Mouse (Mus musculus) heart, embryonic 11.5 days (tissue): ENCODE data around the gene Hexdc. TPM values are rescaled to one million over a fixed set of nuclear protein-coding genes. Genes with fewer than 3 reads are reported as not detected.

Experiments
- ATAC-seq: fragments of 200-750 bp; cut with Nextera tagmentation; replicated peaks from 2 replicates; pipeline ENCODE4 v1.8.0; 2017; ENCODE audit warnings: moderate library complexity; ENCODE audit not compliant: insufficient number of reproducible peaks, low FRiP score, low TSS enrichment
- H3K27ac ChIP-seq: fragments of 300-500 bp; sonication (generic); 2 replicates; pipeline ENCODE4 v1.5.1; 2014; ENCODE audit warnings: mild to moderate bottlenecking, low read depth, low read length
- H3K27me3 ChIP-seq: fragments of 300-500 bp; sonication (generic); 2 replicates; pipeline ENCODE4 v1.6.1; 2014; ENCODE audit warnings: mild to moderate bottlenecking, low read length, mixed read lengths; ENCODE audit not compliant: control insufficient read depth, insufficient read depth
- H3K36me3 ChIP-seq: fragments of 300-500 bp; sonication (generic); 2 replicates; pipeline ENCODE4 v1.6.1; 2014; ENCODE audit warnings: mild to moderate bottlenecking, low read length, moderate library complexity, mixed read lengths; ENCODE audit not compliant: control insufficient read depth, insufficient read depth
- H3K4me1 ChIP-seq: fragments of 300-500 bp; sonication (generic); 2 replicates; pipeline ENCODE4 v1.6.1; 2014; ENCODE audit warnings: low read length; ENCODE audit not compliant: control insufficient read depth, insufficient read depth
- H3K4me2 ChIP-seq: fragments of 300-500 bp; sonication (generic); 2 replicates; pipeline ENCODE4 v1.6.1; 2014; ENCODE audit warnings: mild to moderate bottlenecking, moderate library complexity
- H3K4me3 ChIP-seq: fragments of 300-500 bp; sonication (generic); 2 replicates; pipeline ENCODE4 v1.5.1; 2014; ENCODE audit warnings: low read depth, low read length
- H3K9ac ChIP-seq: fragments of 300-500 bp; sonication (generic); 2 replicates; pipeline ENCODE4 v1.6.1; 2014; ENCODE audit warnings: mild to moderate bottlenecking, low read depth, low read length, moderate library complexity
- H3K9me3 ChIP-seq: fragments of 300-500 bp; sonication (generic); replicated peaks from 2 replicates; pipeline ENCODE4 v1.6.1; 2016; ENCODE audit warnings: low read length; ENCODE audit not compliant: control insufficient read depth
- WGBS: fragments of 180-500 bp; shearing (Covaris S2); extraction: QIAGEN DNeasy Blood & Tissue Kit; methylation state at CpG from one replicate; pipeline ENCODE4 v1.1.7; 2014; ENCODE audit not compliant: insufficient replicate concordance; 5-methylcytosine and 5-hydroxymethylcytosine counted together
- polyA plus RNA-seq: library from polyadenylated mRNA; unstranded; fragments of >200 nt; fragmentation: Nextera tagmentation; extraction: Ambion mirVana; gene quantifications from 2 replicates; pipeline ENCODE4 v1.2.1, GENCODE M21; 2014

The Hexdc gene
- polyA plus RNA-seq, 1 experiment from 2014 or later: 6.2 TPM

GRCm38 (mm10) chr11:121203859-121204160, 423 bp upstream of the Hexdc start:
- Histone ChIP-seq H3K9me3 (no peaks in the 10 kb centered on the region), H3K9ac (0 out of 2 replicates have a peak overlapping the region, but pooled peaks have one; percentile 10), H3K4me2 (peak overlapping the region; percentile 75), H3K36me3 (no peaks in the 10 kb centered on the region), H3K27me3 (no peaks in the 10 kb centered on the region), H3K4me3 (peak overlapping the region; percentile 79), H3K27ac (no peak overlapping the region), H3K4me1 (peaks cover 5% of the 10 kb centered on the region)
- WGBS: 0% methylated on average over 5 of the region's 5 CpGs
- no peak for ATAC-seq

GRCm38 (mm10) chr11:121216831-121217230, 12.6 kb downstream of the Hexdc start:
- no peak overlapping the region for H3K4me3 ChIP-seq
- no peak for ATAC-seq
- no peaks in the 10 kb centered on the region for H3K9me3 ChIP-seq
- no peak overlapping the region for H3K4me2 ChIP-seq
- 91% methylated on average over 3 of the region's 3 CpGs for WGBS
- H3K36me3 ChIP-seq: peaks cover 8% of the 10 kb centered on the region
- no peak overlapping the region for H3K9ac ChIP-seq
- H3K4me1 ChIP-seq: no peaks in the 10 kb centered on the region
- no peak overlapping the region for H3K27ac ChIP-seq
- no peaks in the 10 kb centered on the region for H3K27me3 ChIP-seq

- no peak overlapping the region for H3K4me3 ChIP-seq
- no peak overlapping the region for H3K4me2 ChIP-seq
- no peaks in the 10 kb centered on the region for H3K27me3 ChIP-seq
- H3K9ac ChIP-seq: no peak overlapping the region
- no peaks in the 10 kb centered on the region for H3K9me3 ChIP-seq
- H3K27ac ChIP-seq: no peak overlapping the region
- peaks cover 32% of the 10 kb centered on the region for H3K36me3 ChIP-seq
- ATAC-seq: no peak
- no peaks in the 10 kb centered on the region for H3K4me1 ChIP-seq
- 85% methylated on average over 11 of the region's 11 CpGs for WGBS
Observed at GRCm38 (mm10) chr11:121219776-121220175, 15.5 kb downstream of the Hexdc start.

- 82% methylated on average over 5 of the region's 5 CpGs for WGBS
- Histone ChIP-seq H3K4me3 (no peak overlapping the region), H3K4me1 (no peaks in the 10 kb centered on the region), H3K4me2 (no peak overlapping the region), H3K27ac (no peak overlapping the region), H3K36me3 (peaks cover 36% of the 10 kb centered on the region), H3K9me3 (no peaks in the 10 kb centered on the region), H3K27me3 (no peaks in the 10 kb centered on the region), H3K9ac (no peak overlapping the region)
- no peak for ATAC-seq
Observed at GRCm38 (mm10) chr11:121220771-121221170, 16.5 kb downstream of the Hexdc start.

- H3K4me3 ChIP-seq: no peak overlapping the region
- 77% methylated on average over 6 of the region's 6 CpGs for WGBS
- no peak overlapping the region for H3K4me2 ChIP-seq
- H3K9me3 ChIP-seq: no peaks in the 10 kb centered on the region
- no peaks in the 10 kb centered on the region for H3K4me1 ChIP-seq
- H3K36me3 ChIP-seq: peaks cover 36% of the 10 kb centered on the region
- H3K9ac ChIP-seq: no peak overlapping the region
- no peak overlapping the region for H3K27ac ChIP-seq
- no peaks in the 10 kb centered on the region for H3K27me3 ChIP-seq
- no peak for ATAC-seq
Observed at GRCm38 (mm10) chr11:121221321-121222010, 17.2 kb downstream of the Hexdc start.

- Histone ChIP-seq H3K4me2 (peak overlapping the region; percentile 81), H3K27me3 (no peaks in the 10 kb centered on the region), H3K9ac (peak overlapping the region; percentile 82), H3K36me3 (peaks cover 15% of the 10 kb centered on the region), H3K27ac (peak overlapping the region; percentile 78), H3K4me1 (peaks cover 13% of the 10 kb centered on the region), H3K4me3 (peak overlapping the region; percentile 89), H3K9me3 (no peaks in the 10 kb centered on the region)
- no peak; the same call in 1 of the 2 replicates for ATAC-seq
- WGBS: 22% methylated on average over 21 of the region's 21 CpGs
Observed at GRCm38 (mm10) chr11:121228129-121229017, 24.1 kb downstream of the Hexdc start.

- Histone ChIP-seq H3K9me3 (no peaks in the 10 kb centered on the region), H3K9ac (peak within 1 kb of the TSS; percentile 82), H3K27me3 (no peaks in the 10 kb centered on the region), H3K36me3 (peaks cover 9% of the 10 kb centered on the region), H3K27ac (peak within 1 kb of the TSS; percentile 78), H3K4me2 (peak within 1 kb of the TSS; percentile 81), H3K4me3 (peak within 1 kb of the TSS; percentile 89), H3K4me1 (peaks cover 13% of the 10 kb centered on the region)
- ATAC-seq: peak; percentile 76
- under 1% methylated on average over 23 of the region's 23 CpGs for WGBS
Observed at GRCm38 (mm10) chr11:121229018-121229439, 24.8 kb downstream of the Hexdc start, which contains the start of gene Cybc1. Cybc1 (minus strand) TSS chr11:121229322.

- H3K4me3 ChIP-seq: no peak overlapping the region
- no peaks in the 10 kb centered on the region for H3K27me3 ChIP-seq
- H3K27ac ChIP-seq: peak overlapping the region; percentile 68
- H3K4me2 ChIP-seq: no peak overlapping the region
- no peaks in the 10 kb centered on the region for H3K36me3 ChIP-seq
- no peak overlapping the region for H3K9ac ChIP-seq
- peaks cover 17% of the 10 kb centered on the region for H3K4me1 ChIP-seq
- 70% methylated on average over 4 of the region's 4 CpGs for WGBS
- no peaks in the 10 kb centered on the region for H3K9me3 ChIP-seq
- no peak for ATAC-seq
Observed at GRCm38 (mm10) chr11:121231191-121231590, 27.0 kb downstream of the Hexdc start.
